Mouse (Mus musculus) spleen, adult 10 weeks (tissue): ENCODE results near the gene Cyp1a2. TPM values are rescaled to one million over a fixed set of nuclear protein-coding genes. Genes with fewer than 3 reads are reported as not detected.

Experiments
- polyA plus RNA-seq: library from polyadenylated mRNA; stranded (reverse); fragments of 350-450 nt; fragmentation: Illumina TruSeq; extraction: RNeasy Lipid Tissue Mini Kit (QIAGEN cat#74804); gene quantifications from one replicate; pipeline ENCODE4 v1.2.3, GENCODE M21; 2015; ENCODE audit warnings: low replicate concordance; ENCODE audit not compliant: insufficient read depth

Cyp1a2 gene
- not detected for polyA plus RNA-seq

GRCm38 (mm10) chr9:57683520-57683919 is at the start of gene Cyp1a2:
Cyp1a2 (minus strand) TSS chr9:57683703.

GRCm38 (mm10) chr9:57708068-57708719 is 24.7 kb upstream of the Cyp1a2 start, which contains the start of gene Edc3:
Edc3 (plus strand) TSS chr9:57708540.

GRCm38 (mm10) chr9:57687751-57688150 is 4.2 kb upstream of the Cyp1a2 start, which contains the start of gene Cyp1a1:
Cyp1a1 (plus strand) TSS chr9:57687928.

GRCm38 (mm10) chr9:57653283-57653682 is 30.2 kb downstream of the Cyp1a2 start, which contains the start of gene Csk:
Csk (minus strand) TSS chr9:57653631.

Other genes with a start within 250 kb of the Cyp1a2 start
- 76.6 TPM for gene Ppcdc, start 243.6 kb downstream of the Cyp1a2 start, polyA plus RNA-seq
- 9.7 TPM for gene Scamp5, start 215.6 kb downstream of the Cyp1a2 start, polyA plus RNA-seq
- gene Rpp25, start 179.7 kb downstream of the Cyp1a2 start, polyA plus RNA-seq: not detected
- gene Cox5a, start 162.4 kb downstream of the Cyp1a2 start, polyA plus RNA-seq: 346 TPM
- 22.1 TPM for gene Fam219b, start 146.2 kb downstream of the Cyp1a2 start, polyA plus RNA-seq
- gene Mpi, start 130.9 kb downstream of the Cyp1a2 start, polyA plus RNA-seq: 18.1 TPM
- 64.8 TPM for gene Scamp2, start 122.8 kb downstream of the Cyp1a2 start, polyA plus RNA-seq
- 46.6 TPM for gene Ulk3, start 94.3 kb downstream of the Cyp1a2 start, polyA plus RNA-seq
- gene Cplx3, start 77.4 kb downstream of the Cyp1a2 start, polyA plus RNA-seq: not detected
- gene Lman1l, start 62.9 kb downstream of the Cyp1a2 start, polyA plus RNA-seq: not detected
- gene Csk, start 30.1 kb downstream of the Cyp1a2 start, polyA plus RNA-seq: 262 TPM
- gene Cyp1a1, start 4.2 kb upstream of the Cyp1a2 start, polyA plus RNA-seq: 0.30 TPM
- 17.7 TPM for gene Edc3, start 24.8 kb upstream of the Cyp1a2 start, polyA plus RNA-seq
- gene Clk3, start 82.2 kb upstream of the Cyp1a2 start, polyA plus RNA-seq: 95.7 TPM
- 45.0 TPM for gene Arid3b, start 153.1 kb upstream of the Cyp1a2 start, polyA plus RNA-seq
- 78.1 TPM for gene Ubl7, start 227.3 kb upstream of the Cyp1a2 start, polyA plus RNA-seq